Comparison of ENCODE assay signal across 15 mouse cellular contexts in the genomic region with DNA sequence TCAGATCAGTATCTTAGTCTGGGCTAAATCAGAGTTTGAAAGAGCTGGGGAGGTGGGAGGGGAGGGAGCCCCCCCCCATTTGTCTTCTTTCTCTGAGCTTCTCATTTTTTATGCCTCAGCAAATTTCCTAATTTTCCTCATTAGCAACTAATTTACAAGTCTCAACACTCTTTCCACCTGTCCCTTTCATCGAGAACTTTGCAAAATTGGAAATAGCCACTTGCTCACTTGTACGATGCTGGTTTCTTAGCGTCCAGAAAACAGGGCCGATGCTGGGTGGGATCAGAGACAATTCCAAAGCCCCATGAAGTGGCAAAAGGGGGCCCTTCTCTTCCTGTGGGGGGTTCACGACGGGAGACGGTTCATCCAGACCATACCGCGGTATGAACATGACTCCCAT.
"Had no signal": no experiment of that assay in that cellular context is flagged by ENCODE, and none has a peak within 500 bp of the region (broad histone marks: within the 10 kb centered on the region; RNA-seq: fewer than 3 reads in every experiment).

No protein-coding gene starts in this region.

- DNase-seq: kidney, postnatal 10 days; kidney, postnatal 4 days; liver; liver, embryonic 13.5 days; liver, postnatal 0 days; lung, postnatal 14 days; thymus, adult 18-20 months; thymus, postnatal 14 days had no signal

- H3K4me2 ChIP-seq: limb, embryonic 12.5 days; liver, embryonic 13.5 days; lung, embryonic 15.5 days; midbrain, embryonic 11.5 days; midbrain, embryonic 15.5 days; neural tube, embryonic 13.5 days had no signal

- H3K27me3 ChIP-seq: limb, embryonic 12.5 days had no signal

- ATAC-seq: liver, postnatal 0 days; midbrain, embryonic 15.5 days had no signal

- H3K27ac ChIP-seq: limb, embryonic 12.5 days; liver, embryonic 13.5 days; lung, embryonic 15.5 days; macrophage; midbrain, embryonic 15.5 days; neural tube, embryonic 13.5 days had no signal

- H3K9ac ChIP-seq: limb, embryonic 12.5 days; liver, embryonic 13.5 days; liver, postnatal 0 days; lung, embryonic 15.5 days; midbrain, embryonic 15.5 days; neural tube, embryonic 13.5 days had no signal

- H3K4me3 ChIP-seq: limb, embryonic 12.5 days; liver, embryonic 13.5 days; lung, embryonic 15.5 days; megakaryocyte, embryonic 14.5 days; midbrain, embryonic 15.5 days; neural tube, embryonic 13.5 days had no signal

- H3K36me3 ChIP-seq: limb, embryonic 12.5 days; liver, embryonic 13.5 days; lung, embryonic 15.5 days; midbrain, embryonic 15.5 days; neural tube, embryonic 13.5 days had no signal

- H3K9me3 ChIP-seq: limb, embryonic 12.5 days; liver, embryonic 13.5 days; lung, embryonic 15.5 days; megakaryocyte, embryonic 14.5 days; midbrain, embryonic 15.5 days; neural tube, embryonic 13.5 days had no signal
